Mouse (Mus musculus) cerebellum, adult 8-10 months (tissue): ENCODE data around the gene Cfhr1.

Experiments
- DNase-seq: peaks from one replicate; pipeline ENCODE4 v3.0.0; 2022

The Cfhr1 gene

GRCm38 (mm10) chr1:139560024-139560423 lies at the start of gene Cfhr1:
Gene Cfhr1, minus strand, starts transcription at chr1:139560272.
- no peak for DNase-seq

- DNase-seq: no peak
These were observed 8.8 kb downstream of the Cfhr1 start for GRCm38 (mm10) chr1:139551311-139551710.

GRCm38 (mm10) chr1:139548536-139548935 lies 11.5 kb downstream of the Cfhr1 start:
- no peak for DNase-seq

- no peak for DNase-seq
These were observed 45.5 kb downstream of the Cfhr1 start for GRCm38 (mm10) chr1:139514556-139514955.

- DNase-seq: no peak
These were observed 58.8 kb downstream of the Cfhr1 start, which contains the start of gene F13b for GRCm38 (mm10) chr1:139501258-139501752. Gene F13b, plus strand, starts transcription at chr1:139501702.

- no peak for DNase-seq
These were observed 60.3 kb downstream of the Cfhr1 start for GRCm38 (mm10) chr1:139499751-139500150.
